Mouse (Mus musculus) kidney, adult 10 weeks (tissue): ENCODE measurements around the gene Olfr1195. TPM values are rescaled to one million over a fixed set of nuclear protein-coding genes. Genes with fewer than 3 reads are reported as not detected.

Experiments used
- polyA plus RNA-seq: library from polyadenylated mRNA; stranded (reverse); fragments of 350-450 nt; fragmentation: Illumina TruSeq; extraction: RNeasy Lipid Tissue Mini Kit (QIAGEN cat#74804); gene quantifications from one replicate; pipeline ENCODE4 v1.2.3, GENCODE M21; 2014; ENCODE audit warnings: low read depth, low replicate concordance

Gene Olfr1195
- not detected for polyA plus RNA-seq

GRCm38 (mm10) chr2:88689087-88689486 lies at the start of gene Olfr1195:
Olfr1195 (minus strand) TSS chr2:88689187.

GRCm38 (mm10) chr2:88732266-88732665 lies 43.3 kb upstream of the Olfr1195 start, which contains the start of gene Olfr1197:
Olfr1197 (minus strand) TSS chr2:88732366.

GRCm38 (mm10) chr2:88704497-88704896 lies 15.5 kb upstream of the Olfr1195 start, which contains the start of gene Olfr1196:
Olfr1196 (minus strand) TSS chr2:88704597.

GRCm38 (mm10) chr2:88675328-88675727 lies 13.7 kb downstream of the Olfr1195 start, which contains the start of gene Olfr1193:
Olfr1193 (plus strand) TSS chr2:88675628.

GRCm38 (mm10) chr2:88648209-88648608 lies 40.8 kb downstream of the Olfr1195 start, which contains the start of gene Olfr1192-ps1:
Olfr1192-ps1 (plus strand) TSS chr2:88648509.

GRCm38 (mm10) chr2:88640242-88640641 lies 48.7 kb downstream of the Olfr1195 start, which contains the start of gene Olfr1191-ps1:
Olfr1191-ps1 (plus strand) TSS chr2:88640542.

Other genes starting within 250 kb of the Olfr1195 start
- not detected for gene Gm13757, start 240.1 kb downstream of the Olfr1195 start, polyA plus RNA-seq
- not detected for gene Olfr1183, start 234.3 kb downstream of the Olfr1195 start, polyA plus RNA-seq
- gene Olfr1184, start 205.6 kb downstream of the Olfr1195 start, polyA plus RNA-seq = not detected
- gene Olfr1185-ps1, start 195.9 kb downstream of the Olfr1195 start, polyA plus RNA-seq = not detected
- gene Olfr1186, start 170.6 kb downstream of the Olfr1195 start, polyA plus RNA-seq = not detected
- not detected for gene Olfr1188, start 132.3 kb downstream of the Olfr1195 start, polyA plus RNA-seq
- not detected for gene Olfr1189, start 102.7 kb downstream of the Olfr1195 start, polyA plus RNA-seq
- gene Olfr1191-ps1, start 48.6 kb downstream of the Olfr1195 start, polyA plus RNA-seq = not detected
- gene Olfr1192-ps1, start 40.7 kb downstream of the Olfr1195 start, polyA plus RNA-seq = not detected
- gene Olfr1193, start 13.6 kb downstream of the Olfr1195 start, polyA plus RNA-seq = not detected
- gene Olfr1196, start 15.4 kb upstream of the Olfr1195 start, polyA plus RNA-seq = not detected
- gene Olfr1197, start 43.2 kb upstream of the Olfr1195 start, polyA plus RNA-seq = not detected
- not detected for gene Olfr1198, start 62.2 kb upstream of the Olfr1195 start, polyA plus RNA-seq
- not detected for gene Olfr1199, start 71.3 kb upstream of the Olfr1195 start, polyA plus RNA-seq
- gene Olfr1200, start 81.3 kb upstream of the Olfr1195 start, polyA plus RNA-seq = not detected
- not detected for gene Olfr1201, start 103.8 kb upstream of the Olfr1195 start, polyA plus RNA-seq
- gene Olfr1202, start 125.3 kb upstream of the Olfr1195 start, polyA plus RNA-seq = not detected
- gene Olfr1205, start 140.6 kb upstream of the Olfr1195 start, polyA plus RNA-seq = not detected
- gene Olfr1204, start 160.1 kb upstream of the Olfr1195 start, polyA plus RNA-seq = not detected
- not detected for gene Olfr1206, start 174.0 kb upstream of the Olfr1195 start, polyA plus RNA-seq
- gene Olfr1208, start 213.1 kb upstream of the Olfr1195 start, polyA plus RNA-seq = not detected
- gene Olfr1209, start 226.0 kb upstream of the Olfr1195 start, polyA plus RNA-seq = not detected
- gene Olfr1211, start 248.9 kb upstream of the Olfr1195 start, polyA plus RNA-seq = not detected